Mouse (Mus musculus) myocyte (in vitro differentiated cells): ENCODE results near the gene Hcrt. TPM values are rescaled to one million over a fixed set of nuclear protein-coding genes. Genes with fewer than 3 reads are reported as not detected.
A peak's percentile ranks its signal among the peaks of the same experiment; 100 is the strongest.

Experiments used
- H3K27me3 ChIP-seq: one replicate; pipeline ENCODE4 v1.6.1; 2011; ENCODE audit not compliant: control insufficient read depth, insufficient read depth, insufficient read length
- H3K36me3 ChIP-seq: one replicate; pipeline ENCODE4 v1.6.1; 2011; ENCODE audit not compliant: control insufficient read depth, insufficient read depth
- H3K4me2 ChIP-seq: one replicate; pipeline ENCODE4 v1.6.1; 2011; ENCODE audit warnings: low read depth, control low read depth
- H3K4me3 ChIP-seq: one replicate; pipeline ENCODE4 v1.5.1; 2011; ENCODE audit warnings: mild to moderate bottlenecking, control low read depth, moderate library complexity
- H3K79me2 ChIP-seq: one replicate; pipeline ENCODE4 v1.6.1; 2011; ENCODE audit not compliant: control insufficient read depth, insufficient read depth
- H3ac ChIP-seq: one replicate; pipeline ENCODE4 v1.6.1; 2011; ENCODE audit not compliant: control insufficient read depth, insufficient read length
- CEBPB ChIP-seq: IDR thresholded peaks from 2 replicates; pipeline ENCODE4 v1.6.1; 2011; ENCODE audit warnings: mild to moderate bottlenecking, moderate library complexity; ENCODE audit not compliant: poor library complexity, insufficient read depth, severe bottlenecking
- E2F4 ChIP-seq: IDR thresholded peaks from one replicate; pipeline ENCODE4 v1.6.1; 2011; ENCODE audit warnings: mild to moderate bottlenecking, control low read depth, moderate library complexity; ENCODE audit not compliant: insufficient read depth
- MAX ChIP-seq: IDR thresholded peaks from one replicate; pipeline ENCODE4 v1.6.1; 2011; ENCODE audit warnings: low read depth, mild to moderate bottlenecking, control low read depth
- MYOD1 ChIP-seq, 3 experiments: IDR thresholded peaks; one replicate each; pipeline ENCODE4 v1.6.1; 2011; ENCODE audit warnings: control low read depth in 2 of 3, low read depth in 2 of 3, mild to moderate bottlenecking in 2 of 3, moderate library complexity in 1 of 3; ENCODE audit not compliant: insufficient read length in 2 of 3, control insufficient read depth in 1 of 3
- MYOG ChIP-seq, 3 experiments: IDR thresholded peaks; one replicate each; pipeline ENCODE4 v1.6.1; 2011; ENCODE audit warnings: control low read depth in 2 of 3, low read depth in 2 of 3, mild to moderate bottlenecking in 2 of 3; ENCODE audit not compliant: insufficient read length in 2 of 3, control insufficient read depth in 1 of 3, insufficient read depth in 1 of 3
- POLR2A ChIP-seq: IDR thresholded peaks from one replicate; pipeline ENCODE4 v1.6.1; 2011; ENCODE audit warnings: low read depth, mild to moderate bottlenecking, control low read depth, moderate library complexity; ENCODE audit not compliant: insufficient read length
- POLR2AphosphoS2 ChIP-seq: IDR thresholded peaks from one replicate; pipeline ENCODE4 v1.6.1; 2011; ENCODE audit warnings: low read depth, control low read depth; ENCODE audit not compliant: insufficient read length
- REST ChIP-seq: IDR thresholded peaks from one replicate; pipeline ENCODE4 v1.6.1; 2011; ENCODE audit warnings: mild to moderate bottlenecking, control low read depth, moderate library complexity; ENCODE audit not compliant: insufficient read depth, insufficient read length
- SRF ChIP-seq: IDR thresholded peaks from one replicate; pipeline ENCODE4 v1.6.1; 2011; ENCODE audit warnings: low read depth; ENCODE audit not compliant: control insufficient read depth, insufficient read length
- TCF12 ChIP-seq: IDR thresholded peaks from one replicate; pipeline ENCODE4 v1.6.1; 2011; ENCODE audit warnings: mild to moderate bottlenecking, control low read depth; ENCODE audit not compliant: poor library complexity, insufficient read depth, severe bottlenecking
- TCF3 ChIP-seq: IDR thresholded peaks from one replicate; pipeline ENCODE4 v1.6.1; 2011; ENCODE audit warnings: low read depth, control low read depth; ENCODE audit not compliant: insufficient read length
- USF1 ChIP-seq: IDR thresholded peaks from one replicate; pipeline ENCODE4 v1.6.1; 2011; ENCODE audit warnings: low read depth, mild to moderate bottlenecking, control low read depth, moderate library complexity
- polyA plus RNA-seq: library from polyadenylated mRNA; unstranded; fragments of >200 nt; fragmentation: generic; extraction: Trizol; gene quantifications from one replicate; pipeline ENCODE4 v1.2.1, GENCODE M21; 2012; ENCODE audit warnings: missing spikeins

The Hcrt gene
- polyA plus RNA-seq, 1 experiment: not detected

GRCm38 (mm10) chr11:100721254-100721653 lies 41.5 kb downstream of the Hcrt start:
- H3K4me2 ChIP-seq: peak overlapping the region; percentile 44
- TF ChIP-seq MYOG (IDR thresholded peaks at IDR 0.05; ENCODE audit: control insufficient read depth in 1 of 3, insufficient read depth in 1 of 3, insufficient read length in 2 of 3, low read depth in 2 of 3): no peak
- TF ChIP-seq USF1: no peak
- no peak for TF ChIP-seq SRF
- TF ChIP-seq TCF12: no peak

GRCm38 (mm10) chr11:100720345-100720744 lies 42.4 kb downstream of the Hcrt start:
- peaks cover 13% of the 10 kb centered on the region for H3K36me3 ChIP-seq
- H3K4me2 ChIP-seq: peak overlapping the region; percentile 44
- H3K79me2 ChIP-seq: peaks cover 45% of the 10 kb centered on the region
- no peak overlapping the region for H3K4me3 ChIP-seq
- no peak overlapping the region for H3ac ChIP-seq
- H3K27me3 ChIP-seq: no peaks in the 10 kb centered on the region
- TF ChIP-seq SRF: no peak
- no peak for TF ChIP-seq REST
- no peak for TF ChIP-seq MAX
- no peak for TF ChIP-seq USF1
- TF ChIP-seq POLR2A: no peak
- no peak for TF ChIP-seq TCF3
- TF ChIP-seq MYOG (IDR thresholded peaks at IDR 0.05; ENCODE audit: control insufficient read depth in 1 of 3, insufficient read depth in 1 of 3, insufficient read length in 2 of 3, low read depth in 2 of 3): no peak
- TF ChIP-seq E2F4: no peak
- no peak for TF ChIP-seq CEBPB
- no peak for TF ChIP-seq TCF12
- TF ChIP-seq POLR2AphosphoS2: no peak
- no peak for TF ChIP-seq MYOD1 (IDR thresholded peaks at IDR 0.05; ENCODE audit: control insufficient read depth in 1 of 3, insufficient read length in 2 of 3, low read depth in 2 of 3)

More at GRCm38 (mm10) chr11:100721254-100721653, 41.5 kb downstream of the Hcrt start:
- Histone ChIP-seq H3ac (no peak overlapping the region), H3K36me3 (peaks cover 8% of the 10 kb centered on the region), H3K27me3 (no peaks in the 10 kb centered on the region), H3K79me2 (peaks cover 54% of the 10 kb centered on the region), H3K4me3 (no peak overlapping the region)

DNA sequence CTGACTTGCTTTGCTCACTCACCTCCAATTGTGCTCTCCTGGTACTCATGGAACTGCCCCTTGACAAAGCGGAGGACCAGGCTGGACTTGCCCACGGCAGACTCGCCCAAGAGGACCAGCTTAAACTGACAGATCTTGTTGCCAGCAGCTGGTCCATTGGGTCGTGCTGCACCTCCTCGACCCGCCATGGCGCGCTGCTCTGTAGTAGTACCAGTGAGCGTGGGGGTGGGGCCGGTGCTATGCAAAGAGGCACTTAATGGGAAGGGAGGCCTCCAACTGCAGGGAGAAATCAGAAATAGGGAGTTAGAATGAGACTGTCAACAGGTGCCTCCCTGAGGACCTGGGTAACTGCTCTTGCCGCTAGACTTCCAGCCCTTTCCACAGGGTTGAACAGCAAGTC lies 42.8 kb downstream of the Hcrt start:
- TF ChIP-seq SRF: no peak
- no peak for TF ChIP-seq TCF12
- no peak for TF ChIP-seq MYOD1 (IDR thresholded peaks at IDR 0.05; ENCODE audit: control insufficient read depth in 1 of 3, insufficient read length in 2 of 3, low read depth in 2 of 3)
- no peak for TF ChIP-seq MAX
- no peak for TF ChIP-seq REST
- no peak for TF ChIP-seq E2F4
- TF ChIP-seq POLR2A: no peak
- no peak for TF ChIP-seq MYOG (IDR thresholded peaks at IDR 0.05; ENCODE audit: control insufficient read depth in 1 of 3, insufficient read depth in 1 of 3, insufficient read length in 2 of 3, low read depth in 2 of 3)
- no peak for TF ChIP-seq POLR2AphosphoS2
- H3ac ChIP-seq: no peak overlapping the region
- H3K27me3 ChIP-seq: no peaks in the 10 kb centered on the region
- H3K4me2 ChIP-seq: peak overlapping the region; percentile 44
- H3K79me2 ChIP-seq: peaks cover 44% of the 10 kb centered on the region
- peaks cover 14% of the 10 kb centered on the region for H3K36me3 ChIP-seq
- no peak overlapping the region for H3K4me3 ChIP-seq

GRCm38 (mm10) chr11:100719312-100719711 lies 43.4 kb downstream of the Hcrt start:
- peaks cover 14% of the 10 kb centered on the region for H3K36me3 ChIP-seq
- H3K4me3 ChIP-seq: no peak overlapping the region
- H3K27me3 ChIP-seq: no peaks in the 10 kb centered on the region
- no peak overlapping the region for H3ac ChIP-seq
- no peak overlapping the region for H3K4me2 ChIP-seq
- peaks cover 44% of the 10 kb centered on the region for H3K79me2 ChIP-seq
- TF ChIP-seq TCF3 (no peak), MAX (no peak), REST (no peak), MYOG (IDR thresholded peaks at IDR 0.05; ENCODE audit: control insufficient read depth in 1 of 3, insufficient read depth in 1 of 3, insufficient read length in 2 of 3, low read depth in 2 of 3) (no peak), POLR2A (no peak), SRF (no peak), POLR2AphosphoS2 (no peak), CEBPB (no peak), TCF12 (no peak), E2F4 (no peak), MYOD1 (IDR thresholded peaks at IDR 0.05; ENCODE audit: control insufficient read depth in 1 of 3, insufficient read length in 2 of 3, low read depth in 2 of 3) (no peak), USF1 (no peak)

DNA sequence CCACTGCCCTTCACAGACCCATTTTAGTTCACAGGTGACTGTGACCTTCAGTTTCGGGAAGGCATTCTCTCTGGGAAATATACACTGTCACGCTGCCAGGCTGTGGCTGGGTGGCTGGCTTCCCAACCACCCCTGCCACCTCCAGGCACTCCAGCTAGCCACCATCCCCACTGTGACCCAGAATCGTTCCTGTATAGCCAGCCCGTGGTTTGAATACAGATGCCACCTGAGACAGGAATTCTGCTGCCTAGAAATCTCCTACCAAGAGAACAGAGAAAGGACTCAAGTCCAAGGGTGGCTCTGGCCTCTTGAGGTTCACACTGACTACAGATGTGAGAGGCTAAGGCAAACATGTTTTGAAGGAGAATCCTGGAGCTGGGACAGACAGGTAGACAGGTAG lies 43.9 kb downstream of the Hcrt start:
- Histone ChIP-seq H3K4me2 (no peak overlapping the region), H3K4me3 (no peak overlapping the region), H3K79me2 (peaks cover 40% of the 10 kb centered on the region), H3K36me3 (peaks cover 14% of the 10 kb centered on the region), H3ac (no peak overlapping the region), H3K27me3 (no peaks in the 10 kb centered on the region)
- no peak for TF ChIP-seq USF1
